Mouse (Mus musculus): Measurements from ENCODE around the gene Cav2. TPM values are rescaled to one million over a fixed set of nuclear protein-coding genes. Genes with fewer than 3 reads are reported as not detected.

The Cav2 gene
- polyA plus RNA-seq, 1 experiment from 2014 or later = 22.5 TPM

Other genes with a start within 250 kb of the Cav2 start
- gene Tes, start 216.0 kb upstream of the Cav2 start, polyA plus RNA-seq (2015; fragmentation: Nextera tagmentation; extraction: Ambion mirVana) = 69.5 and 79.0 TPM in 2 replicates
- 39.2 and 72.5 TPM in 2 replicates for gene Cav1, start 25.1 kb downstream of the Cav2 start, polyA plus RNA-seq (2015; fragmentation: Nextera tagmentation; extraction: Ambion mirVana)
- 2.7 and 3.2 TPM in 2 replicates for gene Met, start 182.6 kb downstream of the Cav2 start, polyA plus RNA-seq (2015; fragmentation: Nextera tagmentation; extraction: Ambion mirVana)

All from neural tube, embryonic 15.5 days (tissue).